Mouse (Mus musculus): ENCODE results near the gene Adam17. TPM values are rescaled to one million over a fixed set of nuclear protein-coding genes. Genes with fewer than 3 reads are reported as not detected.
"Not testable (repeated sequence)": the region's sequence is repeated elsewhere in the genome, so short reads cannot be mapped to it uniquely, and the experiment has no call there.

Adam17 gene
- polyA plus RNA-seq (2016; fragmentation: Nextera tagmentation; extraction: Ambion mirVana) = 34.1 and 36.8 TPM in 2 replicates

- peaks cover 7% of the 10 kb centered on the region for H3K4me1 ChIP-seq
- under 1% methylated on average over 55 of the region's 55 CpGs for WGBS
- peak within 1 kb of the TSS; percentile 88 for H3K27ac ChIP-seq (replicated peaks)
- no peaks in the 10 kb centered on the region for H3K27me3 ChIP-seq
- no peaks in the 10 kb centered on the region for H3K36me3 ChIP-seq
- peak within 1 kb of the TSS; percentile 81 for H3K9ac ChIP-seq (replicated peaks)
- peak within 1 kb of the TSS; percentile 76 for H3K4me2 ChIP-seq (replicated peaks)
- peak; percentile 98 for ATAC-seq (ENCODE audit: low FRiP score, low read depth)
- H3K9me3 ChIP-seq = no peaks in the 10 kb centered on the region
- H3K4me3 ChIP-seq = peak within 1 kb of the TSS; percentile 67
These were observed at the start of gene Adam17 for GRCm38 (mm10) chr12:21373100-21373819. Adam17 (minus strand) TSS chr12:21373632.

DNA sequence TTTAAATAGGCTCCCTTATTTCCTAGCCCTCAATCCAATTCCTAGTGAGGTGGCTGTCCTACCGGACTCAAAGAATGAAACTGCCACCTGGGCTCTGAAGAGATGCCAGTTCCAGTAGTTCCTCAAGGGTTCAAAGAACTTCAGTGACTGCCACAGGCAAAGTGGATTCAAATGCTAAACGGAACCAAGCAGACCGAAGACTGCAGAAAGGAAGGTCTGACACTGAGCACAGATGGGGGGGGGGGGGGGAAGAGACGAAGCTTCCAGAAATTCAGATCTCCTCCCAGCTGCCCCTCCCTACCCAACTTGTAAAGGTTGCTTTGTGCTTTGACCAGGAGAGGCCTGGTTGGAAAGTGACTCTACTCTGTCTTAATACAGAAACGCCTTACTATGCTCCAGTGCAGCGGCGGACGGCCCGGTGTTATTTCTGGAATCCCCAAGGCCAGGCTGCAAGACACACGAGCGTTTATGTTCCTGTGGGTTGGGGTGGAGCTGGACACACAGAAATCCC, 45.2 kb upstream of the Adam17 start:
- H3K4me1 ChIP-seq = peaks cover 19% of the 10 kb centered on the region; the same call in 1 of the 2 replicates
- H3K36me3 ChIP-seq = peaks cover 22% of the 10 kb centered on the region
- H3K9me3 ChIP-seq = peaks cover 8% of the 10 kb centered on the region; the same call in 1 of the 2 replicates
- peak overlapping the region; percentile 88 for H3K4me3 ChIP-seq
- no peak for ATAC-seq (ENCODE audit: low FRiP score, low read depth)
- no peak overlapping the region for H3K27ac ChIP-seq (replicated peaks)
- peak overlapping the region; percentile 59 for H3K4me2 ChIP-seq (replicated peaks)
- 42% methylated on average over 11 of the region's 11 CpGs for WGBS
- no peaks in the 10 kb centered on the region for H3K27me3 ChIP-seq
- peak overlapping the region; percentile 98 for H3K9ac ChIP-seq (replicated peaks)

DNA sequence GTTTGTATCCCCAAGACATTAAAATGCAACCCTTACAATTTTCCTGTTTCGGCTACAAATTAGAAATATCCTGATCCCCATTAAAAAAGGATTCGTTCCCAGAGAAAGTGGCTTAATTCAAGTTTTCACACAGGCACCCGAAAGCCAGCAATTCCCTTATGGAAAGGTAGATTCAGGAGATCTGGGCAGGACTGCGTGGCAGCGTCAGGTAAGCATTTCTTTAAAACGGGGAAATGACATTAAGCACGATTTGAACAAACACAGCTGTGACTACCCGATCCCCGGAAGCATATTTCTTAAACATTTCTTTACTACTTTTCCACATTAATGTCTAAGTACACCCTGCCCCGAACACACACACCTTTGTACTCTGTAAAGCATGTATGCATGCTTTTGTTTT, 44.7 kb upstream of the Adam17 start:
- Histone ChIP-seq H3K9me3 (peaks cover 13% of the 10 kb centered on the region), H3K4me2 (replicated peaks) (peak overlapping the region; percentile 59), H3K4me3 (peak overlapping the region; percentile 88), H3K27ac (replicated peaks) (peak overlapping the region; percentile 84), H3K36me3 (peaks cover 28% of the 10 kb centered on the region), H3K27me3 (no peaks in the 10 kb centered on the region), H3K9ac (replicated peaks) (peak overlapping the region; percentile 98), H3K4me1 (peaks cover 19% of the 10 kb centered on the region; the same call in 1 of the 2 replicates)
- ATAC-seq (ENCODE audit: low FRiP score, low read depth) = no peak
- WGBS = 9% methylated on average over 10 of the region's 10 CpGs

DNA sequence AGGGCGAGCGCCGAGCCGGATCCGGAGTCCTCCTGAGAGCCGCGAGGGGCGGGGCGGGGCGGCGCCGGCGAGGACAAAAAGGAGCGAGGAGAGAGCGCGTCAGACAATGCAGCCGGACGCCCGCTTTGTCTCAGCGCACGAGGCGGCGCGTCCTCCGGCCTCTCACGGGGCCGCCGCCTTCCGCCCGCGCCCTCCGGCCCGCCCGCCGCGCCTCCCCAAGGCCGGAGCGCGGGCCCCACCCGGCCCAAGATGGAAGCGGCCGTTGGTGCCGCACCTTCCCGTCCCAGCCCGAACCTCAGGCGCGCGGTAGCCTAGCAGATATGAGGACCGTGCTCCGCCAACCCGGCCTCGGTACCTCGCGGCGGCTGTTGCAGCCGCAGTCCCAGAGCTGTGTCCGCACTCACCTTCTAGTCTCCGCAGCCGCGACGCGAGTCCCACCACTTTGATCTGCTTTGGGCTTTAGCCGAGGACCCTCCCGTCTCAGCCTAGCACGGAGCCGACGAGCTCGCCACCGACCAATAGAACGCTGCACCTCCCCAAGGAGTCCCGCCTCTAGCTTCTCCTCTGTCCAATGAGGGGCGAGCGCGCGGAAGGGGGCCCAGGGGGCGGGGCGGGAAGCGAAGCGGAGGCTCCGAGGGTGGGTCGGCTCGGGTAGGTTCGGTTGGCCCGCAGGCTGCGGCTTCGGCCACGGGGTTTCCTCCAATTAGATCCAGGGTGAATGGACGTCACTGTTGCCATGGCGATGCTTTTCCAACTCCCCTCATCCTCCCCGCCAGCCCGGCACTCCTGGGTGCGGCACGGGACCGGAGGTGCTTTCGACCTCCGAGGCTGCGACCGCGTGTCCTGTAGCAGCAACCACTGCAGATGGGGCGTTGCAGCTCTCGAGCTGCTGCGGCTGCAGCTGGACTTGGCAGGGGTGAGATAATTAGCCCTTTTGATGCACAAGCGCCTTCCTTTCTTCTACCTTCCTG, 44.0 kb upstream of the Adam17 start, which contains the start of gene Ywhaq:
Gene Ywhaq, minus strand, starts transcription at position 538 of the 971 bp plus-strand sequence.
- Histone ChIP-seq H3K4me2 (replicated peaks) (peak within 1 kb of the TSS; percentile 70), H3K36me3 (peaks cover 35% of the 10 kb centered on the region), H3K9ac (replicated peaks) (peak within 1 kb of the TSS; percentile 98), H3K4me3 (peak within 1 kb of the TSS; percentile 88), H3K9me3 (peaks cover 20% of the 10 kb centered on the region), H3K4me1 (peaks cover 19% of the 10 kb centered on the region; the same call in 1 of the 2 replicates), H3K27ac (replicated peaks) (peak within 1 kb of the TSS; percentile 100), H3K27me3 (no peaks in the 10 kb centered on the region)
- WGBS = under 1% methylated on average over 102 of the region's 103 CpGs
- peak; percentile 100 for ATAC-seq (ENCODE audit: low FRiP score, low read depth)

GRCm38 (mm10) chr12:21416506-21416905, 43.1 kb upstream of the Adam17 start:
- Histone ChIP-seq H3K27ac (replicated peaks) (peak overlapping the region; percentile 100), H3K4me2 (replicated peaks) (peak overlapping the region; percentile 70), H3K4me3 (peak overlapping the region; percentile 88), H3K9ac (replicated peaks) (peak overlapping the region; percentile 87), H3K27me3 (no peaks in the 10 kb centered on the region), H3K9me3 (peaks cover 27% of the 10 kb centered on the region), H3K36me3 (peaks cover 43% of the 10 kb centered on the region), H3K4me1 (peaks cover 19% of the 10 kb centered on the region; the same call in 1 of the 2 replicates)
- no peak for ATAC-seq (ENCODE audit: low FRiP score, low read depth)
- WGBS = under 1% methylated on average over 14 of the region's 15 CpGs

DNA sequence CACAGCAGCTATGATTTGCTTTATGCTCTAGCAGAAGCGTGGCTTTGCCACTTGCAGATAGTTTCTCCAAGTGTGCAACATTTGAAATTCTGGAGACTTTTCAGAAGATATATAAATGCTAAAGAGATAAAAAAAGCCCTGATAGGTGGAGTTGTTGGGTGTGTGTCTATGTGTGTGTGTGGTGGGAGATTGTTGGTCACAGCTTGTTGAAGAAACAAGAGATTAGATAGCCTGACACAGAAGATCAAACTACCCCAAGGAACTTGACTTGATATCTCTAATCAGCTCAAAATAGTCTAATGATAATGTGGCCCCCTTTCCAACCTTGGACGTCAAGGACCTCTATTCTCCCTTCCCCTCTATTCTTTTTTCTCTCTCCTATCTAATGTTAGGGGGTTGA, 37.2 kb upstream of the Adam17 start:
- Histone ChIP-seq H3K9me3 (peaks cover 52% of the 10 kb centered on the region), H3K36me3 (peaks cover 94% of the 10 kb centered on the region)
- ATAC-seq (ENCODE audit: low FRiP score, low read depth) = no peak

GRCm38 (mm10) chr12:21409651-21410050, 36.2 kb upstream of the Adam17 start:
- WGBS = 98% methylated on average over 3 of the region's 3 CpGs
- no peak for ATAC-seq (ENCODE audit: low FRiP score, low read depth)
- Histone ChIP-seq H3K36me3 (peaks cover 92% of the 10 kb centered on the region), H3K4me3 (no peak overlapping the region), H3K4me1 (no peaks in the 10 kb centered on the region), H3K9me3 (peaks cover 49% of the 10 kb centered on the region), H3K27ac (replicated peaks) (no peak overlapping the region), H3K27me3 (no peaks in the 10 kb centered on the region), H3K4me2 (replicated peaks) (no peak overlapping the region), H3K9ac (replicated peaks) (no peak overlapping the region)

More for the DNA sequence above, 37.2 kb upstream of the Adam17 start:
- Histone ChIP-seq H3K27me3 (no peaks in the 10 kb centered on the region), H3K4me2 (replicated peaks) (no peak overlapping the region), H3K4me1 (0 out of 2 replicates have a peak, but pooled peaks cover 10% of the 10 kb centered on the region), H3K9ac (replicated peaks) (no peak overlapping the region), H3K27ac (replicated peaks) (no peak overlapping the region), H3K4me3 (no peak overlapping the region)
- 93% methylated on average over 2 of the region's 2 CpGs for WGBS

GRCm38 (mm10) chr12:21408789-21409367, 35.4 kb upstream of the Adam17 start:
- WGBS = 94% methylated on average over 2 of the region's 2 CpGs
- H3K9me3 ChIP-seq = peaks cover 45% of the 10 kb centered on the region
- H3K4me3 ChIP-seq = no peak overlapping the region
- H3K4me2 ChIP-seq (replicated peaks) = no peak overlapping the region
- H3K4me1 ChIP-seq = no peaks in the 10 kb centered on the region
- H3K9ac ChIP-seq (replicated peaks) = no peak overlapping the region
- H3K27me3 ChIP-seq = no peaks in the 10 kb centered on the region
- ATAC-seq (ENCODE audit: low FRiP score, low read depth) = no peak
- H3K36me3 ChIP-seq = peaks cover 90% of the 10 kb centered on the region
- H3K27ac ChIP-seq (replicated peaks) = no peak overlapping the region

GRCm38 (mm10) chr12:21402771-21403170, 29.3 kb upstream of the Adam17 start:
- WGBS = 94% methylated on average over 5 of the region's 5 CpGs
- peaks cover 67% of the 10 kb centered on the region for H3K36me3 ChIP-seq
- no peak overlapping the region for H3K4me3 ChIP-seq
- H3K4me2 ChIP-seq (replicated peaks) = no peak overlapping the region
- H3K9ac ChIP-seq (replicated peaks) = no peak overlapping the region
- H3K27ac ChIP-seq (replicated peaks) = no peak overlapping the region
- peaks cover 4% of the 10 kb centered on the region; the same call in 1 of the 2 replicates for H3K9me3 ChIP-seq
- H3K4me1 ChIP-seq = no peaks in the 10 kb centered on the region
- no peak for ATAC-seq (ENCODE audit: low FRiP score, low read depth)
- H3K27me3 ChIP-seq = no peaks in the 10 kb centered on the region

- WGBS = 94% methylated on average over 2 of the region's 2 CpGs
- Histone ChIP-seq H3K4me2 (replicated peaks) (no peak overlapping the region), H3K27me3 (no peaks in the 10 kb centered on the region), H3K36me3 (peaks cover 35% of the 10 kb centered on the region), H3K4me3 (no peak overlapping the region), H3K27ac (replicated peaks) (no peak overlapping the region), H3K9ac (replicated peaks) (no peak overlapping the region), H3K4me1 (no peaks in the 10 kb centered on the region), H3K9me3 (no peaks in the 10 kb centered on the region)
- no peak for ATAC-seq (ENCODE audit: low FRiP score, low read depth)
These were observed 12.8 kb upstream of the Adam17 start for GRCm38 (mm10) chr12:21386201-21386600.

DNA sequence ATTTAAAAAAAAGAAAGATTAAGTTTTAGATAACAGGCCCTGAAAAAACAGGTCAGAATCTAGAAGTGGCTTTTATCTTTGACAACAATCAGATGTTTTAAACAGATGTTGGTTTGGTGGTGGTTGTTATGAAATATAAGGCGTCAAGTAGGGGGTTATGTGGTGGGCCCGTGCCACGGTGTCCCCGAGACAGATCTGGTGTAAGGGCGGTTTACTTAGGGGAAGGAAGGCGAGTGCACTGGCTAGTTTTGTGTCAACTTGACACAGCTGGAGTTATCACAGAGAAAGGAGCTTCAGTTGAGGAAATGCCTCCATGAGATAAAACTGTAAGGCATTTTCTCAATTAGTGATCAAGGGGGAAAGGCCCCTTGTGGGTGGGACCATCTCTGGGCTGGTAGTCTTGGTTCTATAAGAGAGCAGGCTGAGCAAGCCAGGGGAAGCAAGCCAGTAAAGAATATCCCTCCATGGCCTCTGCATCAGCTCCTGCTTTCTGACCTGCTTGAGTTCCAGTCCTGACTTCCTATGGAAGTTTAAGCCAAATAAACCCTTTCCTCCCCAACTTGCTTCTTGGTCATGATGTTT, 5.4 kb upstream of the Adam17 start:
- not testable (repeated sequence) for H3K4me2 ChIP-seq (replicated peaks); H3K9me3 ChIP-seq; H3K4me3 ChIP-seq; H3K36me3 ChIP-seq; H3K9ac ChIP-seq (replicated peaks); H3K4me1 ChIP-seq; H3K27ac ChIP-seq (replicated peaks); H3K27me3 ChIP-seq; ATAC-seq (ENCODE audit: low FRiP score, low read depth)
- WGBS = 90% methylated on average over 6 of the region's 6 CpGs
